Mouse (Mus musculus): ENCODE results near the gene Ss18l1.

Ss18l1 gene

GRCm38 (mm10) chr2:180034753-180035152, 7.6 kb upstream of the Ss18l1 start:
- DNase-seq (ENCODE audit: low read depth, low spot score): peak; percentile 32

DNA sequence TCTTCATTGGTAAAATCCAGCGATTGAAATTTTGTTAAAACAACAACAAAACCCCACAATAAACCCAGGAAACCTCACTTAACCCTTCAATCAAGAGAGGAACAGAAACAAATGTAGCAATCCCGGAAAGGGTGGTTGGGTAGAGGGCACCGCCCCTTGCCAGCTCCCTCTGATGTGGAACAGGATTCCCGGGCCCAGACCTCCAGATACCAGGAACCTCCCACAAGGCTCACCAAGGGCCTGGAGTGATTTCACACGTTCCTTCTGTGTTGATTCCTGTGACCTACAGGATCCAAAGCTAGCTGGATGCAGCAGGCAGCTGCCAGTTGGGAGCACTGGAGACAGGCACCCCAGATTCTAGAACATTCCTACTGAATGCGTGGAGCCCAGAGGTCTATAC, 1.9 kb upstream of the Ss18l1 start:
- peak; percentile 56 for DNase-seq (ENCODE audit: low read depth, low spot score)

GRCm38 (mm10) chr2:180041577-180042255, 593 bp upstream of the Ss18l1 start:
- peak; percentile 56 for DNase-seq (ENCODE audit: low read depth, low spot score)

GRCm38 (mm10) chr2:180042858-180043515, 678 bp downstream of the Ss18l1 start:
- peak; percentile 59 for DNase-seq (ENCODE audit: low read depth, low spot score)

DNA sequence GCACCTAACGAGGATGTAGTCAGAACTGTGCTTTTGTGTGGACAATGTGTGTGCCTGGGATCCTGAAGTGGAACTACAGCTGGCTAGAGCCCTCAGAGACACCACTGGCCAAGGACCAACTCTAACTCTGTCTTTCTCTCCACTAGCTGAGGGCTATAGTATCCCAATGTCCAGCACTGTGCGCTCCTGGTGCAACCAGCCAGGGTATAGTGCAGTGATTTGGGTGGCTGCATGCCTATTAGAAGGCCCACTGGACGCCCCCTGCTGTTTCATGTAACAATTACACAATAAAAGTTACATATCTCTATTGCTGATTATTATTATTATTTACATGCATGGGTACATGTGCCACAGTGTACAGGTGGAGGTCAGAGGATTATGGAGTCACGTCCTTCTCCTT, 3.0 kb downstream of the Ss18l1 start:
- DNase-seq (ENCODE audit: low read depth, low spot score): peak; percentile 88

DNA sequence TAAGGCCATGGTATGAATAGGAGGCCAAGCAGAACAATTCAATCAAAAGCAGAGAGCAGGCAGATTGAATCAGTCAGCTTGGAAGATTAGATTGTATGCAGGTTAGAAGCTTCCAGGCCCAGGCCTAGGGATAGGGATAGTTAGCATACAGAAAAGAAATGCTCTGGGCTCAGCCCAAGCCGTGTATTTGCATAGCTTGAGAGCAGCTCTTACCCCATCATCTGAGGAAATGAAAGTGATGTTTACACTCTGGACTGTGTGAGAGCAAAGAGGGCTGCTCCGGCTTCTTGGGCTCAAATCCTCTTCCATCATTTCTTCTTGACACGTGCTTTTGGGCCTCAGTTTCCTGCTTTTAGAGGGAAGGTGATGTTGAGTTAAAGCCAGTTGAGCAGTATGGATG, 5.3 kb downstream of the Ss18l1 start:
- no peak for DNase-seq (ENCODE audit: low read depth, low spot score)

DNA sequence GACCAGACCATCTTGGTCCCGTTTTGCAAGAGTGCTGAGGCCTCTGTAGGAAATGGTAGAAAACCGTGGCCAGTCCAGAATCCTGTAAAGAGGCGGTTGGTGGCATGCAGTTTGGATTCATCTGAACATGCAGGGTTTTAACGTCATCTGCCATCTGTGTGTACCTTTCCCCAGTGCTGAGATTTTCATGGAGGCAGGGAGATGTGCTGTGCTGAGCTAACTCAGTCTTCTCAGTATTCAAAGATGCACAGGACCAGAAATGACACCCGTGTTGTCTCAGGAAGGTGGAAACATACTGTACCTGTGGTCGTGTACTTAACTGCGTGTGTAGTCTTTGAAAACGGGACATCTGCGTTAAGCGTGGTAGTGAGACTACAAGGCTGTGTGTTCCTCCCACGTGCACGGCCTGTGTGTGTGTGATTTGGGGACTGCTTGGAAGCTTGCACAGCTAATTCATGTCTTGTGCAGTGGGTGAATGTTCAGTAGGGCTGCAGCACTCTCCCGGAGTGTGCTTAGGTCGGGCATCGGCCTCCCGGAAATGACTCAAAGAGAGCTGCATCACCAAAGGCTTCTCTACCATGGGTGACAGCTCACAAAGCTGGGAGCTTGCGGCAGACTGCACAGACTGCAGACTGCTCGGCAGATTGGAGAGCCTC, 5.8 kb downstream of the Ss18l1 start:
- DNase-seq (ENCODE audit: low read depth, low spot score): no peak

DNA sequence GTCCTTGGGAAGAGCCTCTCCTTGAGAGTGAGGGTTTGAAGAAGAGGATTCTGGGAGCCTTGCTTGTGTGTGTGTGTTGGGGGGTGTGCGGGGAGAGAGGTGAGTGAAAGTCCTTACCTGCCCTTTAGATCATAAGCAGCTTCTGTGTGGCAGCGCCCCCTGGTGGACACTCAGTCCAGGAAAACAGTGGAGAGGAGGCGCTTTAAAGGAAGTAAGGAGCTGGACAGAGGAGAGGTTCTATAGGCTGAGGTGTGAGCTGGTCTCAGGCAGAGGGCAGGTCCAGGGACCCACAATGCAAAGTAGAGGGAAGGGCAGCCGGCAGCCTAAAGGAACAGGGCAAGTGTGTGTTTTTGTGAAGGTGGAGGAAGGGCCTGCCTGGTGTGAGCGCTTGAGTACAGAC, 8.7 kb downstream of the Ss18l1 start:
- DNase-seq (ENCODE audit: low read depth, low spot score): peak; percentile 88

- peak; percentile 72 for DNase-seq (ENCODE audit: low read depth, low spot score)
Observed at GRCm38 (mm10) chr2:180051986-180052733, 9.9 kb downstream of the Ss18l1 start.

- DNase-seq (ENCODE audit: low read depth, low spot score): no peak
Observed at GRCm38 (mm10) chr2:180053001-180053400, 10.7 kb downstream of the Ss18l1 start.

- DNase-seq (ENCODE audit: low read depth, low spot score): no peak
Observed at GRCm38 (mm10) chr2:180063338-180064131, 21.2 kb downstream of the Ss18l1 start.

- no peak for DNase-seq (ENCODE audit: low read depth, low spot score)
Observed at GRCm38 (mm10) chr2:180069770-180070480, 27.6 kb downstream of the Ss18l1 start.

- DNase-seq (ENCODE audit: low read depth, low spot score): peak; percentile 94
Observed at GRCm38 (mm10) chr2:180070481-180071453, 28.5 kb downstream of the Ss18l1 start, which contains the start of gene Mtg2. Gene Mtg2 (plus strand): TSS chr2:180070588.

- no peak for DNase-seq (ENCODE audit: low read depth, low spot score)
Observed at GRCm38 (mm10) chr2:180071671-180072070, 29.4 kb downstream of the Ss18l1 start.

- no peak for DNase-seq (ENCODE audit: low read depth, low spot score)
Observed at GRCm38 (mm10) chr2:180072886-180073285, 30.6 kb downstream of the Ss18l1 start.

DNA sequence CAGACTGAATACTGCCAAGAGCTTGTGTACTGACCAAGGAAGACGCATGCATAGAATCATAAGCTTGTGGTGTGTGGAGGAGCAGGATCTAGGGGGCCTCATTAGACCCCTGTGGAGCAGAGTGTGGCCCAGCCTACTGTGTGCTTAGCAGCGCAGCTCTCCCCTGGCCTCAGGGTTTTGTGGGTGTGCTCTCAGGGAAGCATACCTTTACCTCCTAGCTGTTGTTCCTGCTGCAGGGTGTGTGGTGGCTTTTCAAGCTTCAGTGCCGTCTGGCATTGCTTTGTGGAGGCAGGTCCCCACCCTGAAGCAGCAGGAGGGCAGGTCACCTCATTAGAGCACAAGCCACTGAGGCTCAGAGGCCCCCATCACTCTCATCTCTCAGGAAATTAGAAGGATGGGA, 35.3 kb downstream of the Ss18l1 start:
- DNase-seq (ENCODE audit: low read depth, low spot score): no peak

DNA sequence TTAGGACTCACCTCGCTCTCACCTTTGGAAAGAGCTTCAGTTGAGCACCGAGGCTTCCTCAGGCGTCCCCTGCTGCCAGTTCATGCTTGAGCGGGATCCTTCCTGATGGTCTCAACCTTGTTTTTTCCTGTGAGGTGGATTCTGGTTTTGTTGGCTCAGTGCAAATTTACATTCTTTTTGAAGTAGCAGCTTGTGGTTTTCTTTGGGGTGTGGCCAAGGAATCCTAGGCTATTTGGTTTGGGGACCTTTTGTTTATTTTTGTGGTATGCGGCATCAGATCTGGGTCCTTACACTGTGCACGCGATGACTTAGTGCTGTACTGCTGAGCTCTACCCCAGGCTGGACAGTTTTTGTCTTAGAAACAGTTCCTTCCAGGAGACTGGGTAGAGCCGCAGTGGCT, 38.4 kb downstream of the Ss18l1 start:
- peak; percentile 20 for DNase-seq (ENCODE audit: low read depth, low spot score)

DNA sequence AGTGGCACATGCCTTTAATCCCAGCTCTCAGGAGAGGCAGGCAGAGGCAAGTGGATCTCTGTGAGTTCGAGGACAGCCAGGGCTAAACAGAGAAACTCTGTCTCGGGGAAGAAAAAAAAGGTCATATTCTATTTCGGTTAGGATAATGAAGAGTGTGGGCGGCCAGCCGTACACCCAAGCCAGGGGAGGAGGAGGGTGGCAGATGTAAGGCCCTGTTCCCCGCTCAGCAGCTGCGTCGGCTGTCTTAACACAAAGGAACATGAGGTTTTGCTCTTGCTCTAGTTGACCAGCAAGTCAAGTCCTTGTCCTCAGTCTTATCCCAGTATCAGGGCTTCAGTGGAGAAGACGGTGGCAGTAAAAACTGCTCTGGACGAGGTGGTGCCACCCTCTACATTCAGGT, 40.8 kb downstream of the Ss18l1 start:
- no peak for DNase-seq (ENCODE audit: low read depth, low spot score)

GRCm38 (mm10) chr2:180084565-180084964, 42.3 kb downstream of the Ss18l1 start:
- no peak for DNase-seq (ENCODE audit: low read depth, low spot score)
